Mouse (Mus musculus) hindbrain, embryonic 11.5 days (tissue): ENCODE measurements around the gene Isx. TPM values are rescaled to one million over a fixed set of nuclear protein-coding genes. Genes with fewer than 3 reads are reported as not detected.

Source experiments
- ATAC-seq: fragments of 200-750 bp; cut with Nextera tagmentation; 2 replicates; pipeline ENCODE4 v1.8.0; 2017; ENCODE audit warnings: mild to moderate bottlenecking, moderate TSS enrichment, moderate library complexity; ENCODE audit not compliant: low FRiP score
- DNase-seq: peaks from one replicate; pipeline ENCODE4 v3.0.0-alpha.2; 2015; ENCODE audit warnings: low spot score
- H3K27ac ChIP-seq: fragments of 300-500 bp; sonication (generic); 2 replicates; pipeline ENCODE4 v1.5.1; 2014; ENCODE audit warnings: mild to moderate bottlenecking, low read depth, low read length
- H3K27me3 ChIP-seq: fragments of 300-500 bp; sonication (generic); 2 replicates; pipeline ENCODE4 v1.6.1; 2014; ENCODE audit warnings: mild to moderate bottlenecking, low read length, moderate library complexity, mixed read lengths; ENCODE audit not compliant: control insufficient read depth, insufficient read depth
- H3K36me3 ChIP-seq: fragments of 300-500 bp; sonication (generic); 2 replicates; pipeline ENCODE4 v1.6.1; 2014; ENCODE audit warnings: mild to moderate bottlenecking, low read length, moderate library complexity, mixed read lengths; ENCODE audit not compliant: control insufficient read depth, insufficient read depth
- H3K4me1 ChIP-seq: fragments of 300-500 bp; sonication (generic); replicated peaks from 2 replicates; pipeline ENCODE4 v1.6.1; 2014; ENCODE audit warnings: low read length, mixed read lengths; ENCODE audit not compliant: control insufficient read depth, insufficient read depth
- H3K4me2 ChIP-seq: fragments of 300-500 bp; sonication (generic); replicated peaks from 2 replicates; pipeline ENCODE4 v1.6.1; 2014; ENCODE audit warnings: mild to moderate bottlenecking, low read depth, low read length
- H3K4me3 ChIP-seq: fragments of 300-500 bp; sonication (generic); 2 replicates; pipeline ENCODE4 v1.5.1; 2014; ENCODE audit warnings: low read depth, low read length
- H3K9ac ChIP-seq: fragments of 300-500 bp; sonication (generic); 2 replicates; pipeline ENCODE4 v1.6.1; 2014; ENCODE audit warnings: low read depth, low read length
- H3K9me3 ChIP-seq: fragments of 300-500 bp; sonication (generic); 2 replicates; pipeline ENCODE4 v1.6.1; 2016; ENCODE audit warnings: low read length; ENCODE audit not compliant: control insufficient read depth
- WGBS: fragments of 180-500 bp; shearing (Covaris S2); extraction: QIAGEN DNeasy Blood & Tissue Kit; methylation state at CpG from one replicate; pipeline ENCODE4 v1.1.7; 2014; 5-methylcytosine and 5-hydroxymethylcytosine counted together
- polyA plus RNA-seq: library from polyadenylated mRNA; unstranded; fragments of >200 nt; fragmentation: Nextera tagmentation; extraction: Ambion mirVana; gene quantifications from 2 replicates; pipeline ENCODE4 v1.2.1, GENCODE M21; 2014

Isx gene
- polyA plus RNA-seq, 1 experiment from 2014 or later: not detected

DNA sequence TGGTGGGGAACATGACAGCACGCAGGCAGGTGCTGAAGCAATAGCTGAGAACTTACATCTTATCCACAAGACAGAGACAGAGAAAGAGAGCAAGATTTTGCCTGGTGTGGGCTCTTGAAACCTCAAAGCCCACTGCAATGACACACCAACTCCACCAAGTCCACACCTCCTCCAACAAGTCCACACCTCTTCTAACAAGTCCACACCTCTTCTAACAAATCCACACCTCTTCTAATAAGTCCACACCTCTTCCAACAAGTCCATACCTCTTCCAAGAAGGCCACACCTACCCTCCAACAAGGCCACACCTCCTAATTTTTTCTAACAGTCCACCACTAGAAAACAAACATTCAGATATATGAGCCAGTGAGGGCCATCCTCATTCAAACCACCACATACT is 37.7 kb downstream of the Isx start:
- no peak overlapping the region for H3K4me2 ChIP-seq
- H3K4me3 ChIP-seq: no peak overlapping the region
- no peaks in the 10 kb centered on the region for H3K27me3 ChIP-seq
- H3K36me3 ChIP-seq: no peaks in the 10 kb centered on the region
- H3K4me1 ChIP-seq: no peaks in the 10 kb centered on the region
- no peak for ATAC-seq
- no peaks in the 10 kb centered on the region for H3K9me3 ChIP-seq
- WGBS: 83% methylated on average over 1 of the region's 1 CpGs
- no peak for DNase-seq
- H3K27ac ChIP-seq: no peak overlapping the region
- H3K9ac ChIP-seq: no peak overlapping the region

- Histone ChIP-seq H3K9me3 (no peaks in the 10 kb centered on the region), H3K4me1 (no peaks in the 10 kb centered on the region), H3K27ac (no peak overlapping the region), H3K4me3 (no peak overlapping the region), H3K9ac (no peak overlapping the region), H3K27me3 (no peaks in the 10 kb centered on the region), H3K4me2 (no peak overlapping the region), H3K36me3 (no peaks in the 10 kb centered on the region)
- ATAC-seq (no peak), DNase-seq (no peak)
- 89% methylated on average over 8 of the region's 8 CpGs for WGBS
These were observed 47.9 kb downstream of the Isx start for GRCm38 (mm10) chr8:74920691-74921421.

DNA sequence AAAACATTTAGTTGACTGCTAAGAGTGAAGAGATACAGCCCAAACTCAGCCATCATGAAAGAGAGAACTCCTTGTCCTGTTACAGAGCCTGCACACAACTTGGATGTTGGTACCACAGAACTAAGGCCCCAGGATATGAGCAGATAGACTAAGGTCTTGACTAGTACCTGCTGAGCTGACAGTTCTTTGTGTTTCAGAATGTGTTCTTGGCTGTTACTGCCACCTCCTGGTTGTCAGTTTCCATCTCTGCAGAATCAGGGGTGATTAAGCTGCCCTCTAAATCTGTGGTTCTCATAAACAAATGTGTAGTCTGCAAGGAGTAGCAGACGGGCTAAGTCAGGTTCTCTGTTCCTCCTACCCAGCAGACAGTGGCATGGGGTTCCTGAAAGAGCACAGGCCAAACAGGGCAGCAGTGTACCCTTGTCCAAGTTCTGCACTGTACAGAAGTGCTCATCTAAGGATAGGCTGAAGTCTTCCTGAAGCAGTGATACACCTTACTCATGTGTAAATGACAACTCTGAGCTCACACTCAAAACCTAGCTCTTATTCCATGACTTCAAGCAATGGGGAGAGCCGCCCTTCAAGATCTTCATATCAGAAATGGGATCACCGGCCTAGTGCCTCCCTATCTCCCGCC is 49.0 kb downstream of the Isx start:
- DNase-seq: no peak

GRCm38 (mm10) chr8:74927940-74928339 is 55.0 kb downstream of the Isx start:
- no peaks in the 10 kb centered on the region for H3K27me3 ChIP-seq
- H3K4me3 ChIP-seq: no peak overlapping the region
- ATAC-seq (peak; percentile 61; the same call in 1 of the 2 replicates), DNase-seq (peak; percentile 19)
- H3K36me3 ChIP-seq: no peaks in the 10 kb centered on the region
- H3K9ac ChIP-seq: no peak overlapping the region
- H3K4me1 ChIP-seq: no peaks in the 10 kb centered on the region
- H3K27ac ChIP-seq: no peak overlapping the region
- no peaks in the 10 kb centered on the region for H3K9me3 ChIP-seq
- 48% methylated on average over 1 of the region's 1 CpGs for WGBS
- no peak overlapping the region for H3K4me2 ChIP-seq

More for the DNA sequence above, 49.0 kb downstream of the Isx start:
- Histone ChIP-seq H3K27ac (no peak overlapping the region), H3K9ac (no peak overlapping the region), H3K36me3 (no peaks in the 10 kb centered on the region), H3K4me1 (no peaks in the 10 kb centered on the region), H3K9me3 (no peaks in the 10 kb centered on the region), H3K27me3 (no peaks in the 10 kb centered on the region), H3K4me2 (no peak overlapping the region), H3K4me3 (no peak overlapping the region)
- no peak for ATAC-seq
- 78% methylated on average over 4 of the region's 4 CpGs for WGBS

DNA sequence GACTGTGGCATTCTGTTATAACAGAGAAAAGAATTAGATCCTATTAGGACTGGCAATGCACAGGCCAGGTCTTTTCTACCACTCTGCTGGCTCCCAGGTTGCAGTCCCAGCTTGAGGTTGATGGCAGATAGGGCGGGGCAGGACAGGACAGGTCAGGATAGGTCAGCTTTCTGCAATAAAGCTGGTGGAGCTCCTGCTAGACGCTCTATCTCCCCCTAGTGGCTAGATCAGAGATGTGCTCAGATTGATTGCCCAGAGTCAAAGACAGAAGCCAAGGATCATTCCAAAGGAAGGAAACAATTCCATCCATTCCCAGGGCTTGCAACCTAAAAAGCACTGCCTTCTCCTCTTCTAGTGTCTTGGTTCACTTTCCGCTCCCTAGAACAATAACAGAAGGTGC is 57.8 kb downstream of the Isx start:
- no peaks in the 10 kb centered on the region for H3K4me1 ChIP-seq
- no peak overlapping the region for H3K9ac ChIP-seq
- 27% methylated on average over 3 of the region's 3 CpGs for WGBS
- no peak overlapping the region for H3K27ac ChIP-seq
- H3K9me3 ChIP-seq: no peaks in the 10 kb centered on the region
- H3K27me3 ChIP-seq: no peaks in the 10 kb centered on the region
- no peaks in the 10 kb centered on the region for H3K36me3 ChIP-seq
- ATAC-seq: no peak
- DNase-seq: peak; percentile 75
- H3K4me2 ChIP-seq: no peak overlapping the region
- H3K4me3 ChIP-seq: no peak overlapping the region

DNA sequence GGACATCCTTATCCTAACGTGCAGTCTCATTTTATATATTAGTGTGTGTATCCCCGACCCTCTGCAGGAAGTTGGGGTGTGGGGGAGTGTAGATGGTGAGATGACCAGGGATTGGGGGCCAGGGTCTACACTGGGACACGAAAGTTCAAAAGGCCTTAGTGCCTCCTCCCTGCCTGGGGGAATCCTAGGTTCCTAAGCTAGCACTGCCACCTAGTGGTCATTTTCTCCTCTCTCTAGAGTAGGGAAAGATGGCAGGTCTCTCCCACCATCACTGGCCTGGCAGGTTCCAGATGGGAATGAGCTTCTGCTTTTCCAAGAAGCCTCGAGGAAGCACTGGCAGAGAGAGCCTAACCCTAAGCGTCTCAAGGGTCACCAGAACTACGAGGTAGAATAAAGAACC is 62.3 kb downstream of the Isx start:
- no peak overlapping the region for H3K4me3 ChIP-seq
- no peaks in the 10 kb centered on the region for H3K36me3 ChIP-seq
- no peaks in the 10 kb centered on the region for H3K9me3 ChIP-seq
- DNase-seq: peak; percentile 83
- WGBS: 19% methylated on average over 6 of the region's 6 CpGs
- no peaks in the 10 kb centered on the region for H3K27me3 ChIP-seq
- H3K4me1 ChIP-seq: no peaks in the 10 kb centered on the region
- no peak overlapping the region for H3K4me2 ChIP-seq
- H3K27ac ChIP-seq: no peak overlapping the region
- peak; percentile 79 for ATAC-seq
- H3K9ac ChIP-seq: no peak overlapping the region

- ATAC-seq (no peak), DNase-seq (no peak)
- H3K27ac ChIP-seq: no peak overlapping the region
- no peaks in the 10 kb centered on the region for H3K4me1 ChIP-seq
- H3K4me2 ChIP-seq: no peak overlapping the region
- H3K27me3 ChIP-seq: no peaks in the 10 kb centered on the region
- no peaks in the 10 kb centered on the region for H3K36me3 ChIP-seq
- H3K9me3 ChIP-seq: no peaks in the 10 kb centered on the region
- 84% methylated on average over 2 of the region's 2 CpGs for WGBS
- no peak overlapping the region for H3K4me3 ChIP-seq
- H3K9ac ChIP-seq: no peak overlapping the region
These were observed 63.7 kb downstream of the Isx start for GRCm38 (mm10) chr8:74936656-74937055.

DNA sequence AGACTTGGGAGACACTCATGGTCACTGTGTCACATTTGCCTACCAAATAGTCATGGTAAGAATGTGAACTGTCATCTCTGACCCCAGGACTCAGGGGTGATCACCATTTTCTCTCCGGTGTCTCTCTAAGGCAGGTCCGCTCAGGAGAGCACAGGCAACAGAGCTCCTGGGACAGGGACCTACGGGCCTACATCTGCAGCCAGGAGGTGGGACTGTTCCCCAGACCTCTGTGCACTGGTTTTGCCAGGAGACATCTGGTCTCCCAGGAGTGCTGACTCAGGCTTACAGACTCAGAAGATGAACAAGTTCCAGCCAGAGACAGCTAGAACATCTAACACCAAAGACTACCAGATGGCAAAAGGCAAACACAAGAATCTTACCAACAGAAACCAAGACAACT is 69.1 kb downstream of the Isx start:
- 88% methylated on average over 3 of the region's 3 CpGs for WGBS
- H3K27me3 ChIP-seq: no peaks in the 10 kb centered on the region
- no peak overlapping the region for H3K4me3 ChIP-seq
- no peaks in the 10 kb centered on the region for H3K36me3 ChIP-seq
- H3K9me3 ChIP-seq: no peaks in the 10 kb centered on the region
- H3K27ac ChIP-seq: no peak overlapping the region
- ATAC-seq: no peak
- H3K9ac ChIP-seq: no peak overlapping the region
- no peak for DNase-seq
- H3K4me2 ChIP-seq: no peak overlapping the region
- no peaks in the 10 kb centered on the region for H3K4me1 ChIP-seq
